Mouse (Mus musculus): ENCODE results near the gene Gdpd3.

DNA sequence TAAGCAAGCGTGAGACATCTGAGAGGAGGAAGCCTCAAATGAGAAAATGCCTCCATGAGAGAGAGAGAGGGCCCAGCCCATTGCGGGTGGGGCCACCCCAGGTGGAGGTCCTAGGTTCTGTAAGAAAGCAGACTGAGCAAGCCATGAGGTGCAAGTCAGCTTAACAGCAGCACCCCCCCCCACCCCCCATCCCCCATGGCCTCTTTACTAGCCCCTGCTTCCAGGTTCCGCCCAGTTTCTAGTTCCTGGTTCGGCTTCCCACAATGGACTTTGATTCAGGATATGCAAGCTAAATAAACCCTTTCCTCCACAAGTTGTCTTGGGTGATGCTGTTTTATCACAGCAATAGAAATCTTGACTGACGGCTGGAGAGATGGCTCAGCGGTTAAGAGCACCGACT is 17.3 kb upstream of the Gdpd3 start:
- TF ChIP-seq CTCF (IDR thresholded peaks at IDR 0.05; ENCODE audit: extremely low read depth, insufficient read depth, insufficient read length, insufficient replicate concordance) (no peak), POLR2A (IDR thresholded peaks at IDR 0.05; ENCODE audit: low read depth, low read length) (no peak)
